Mouse (Mus musculus) c-Kit-positive CD71-positive TER-119-positive erythroid progenitor cells, embryonic 14.5 days (primary cell): Measurements from ENCODE around the gene Ugt1a6a.
"Not testable (repeated sequence)": the region's sequence is repeated elsewhere in the genome, so short reads cannot be mapped to it uniquely, and the experiment has no call there.

Experiments
- DNase-seq: peaks from one replicate; pipeline ENCODE4 v3.0.0-alpha.2; 2013; ENCODE audit warnings: low spot score

Gene Ugt1a6a

GRCm38 (mm10) chr1:88212341-88213045, 77.9 kb downstream of the Ugt1a6a start:
- no peak for DNase-seq

GRCm38 (mm10) chr1:88213061-88213460, 78.5 kb downstream of the Ugt1a6a start:
- no peak for DNase-seq

GRCm38 (mm10) chr1:88213766-88214461, 79.3 kb downstream of the Ugt1a6a start:
- no peak for DNase-seq

- DNase-seq: no peak
These were observed 79.9 kb downstream of the Ugt1a6a start for GRCm38 (mm10) chr1:88214462-88214952.

DNA sequence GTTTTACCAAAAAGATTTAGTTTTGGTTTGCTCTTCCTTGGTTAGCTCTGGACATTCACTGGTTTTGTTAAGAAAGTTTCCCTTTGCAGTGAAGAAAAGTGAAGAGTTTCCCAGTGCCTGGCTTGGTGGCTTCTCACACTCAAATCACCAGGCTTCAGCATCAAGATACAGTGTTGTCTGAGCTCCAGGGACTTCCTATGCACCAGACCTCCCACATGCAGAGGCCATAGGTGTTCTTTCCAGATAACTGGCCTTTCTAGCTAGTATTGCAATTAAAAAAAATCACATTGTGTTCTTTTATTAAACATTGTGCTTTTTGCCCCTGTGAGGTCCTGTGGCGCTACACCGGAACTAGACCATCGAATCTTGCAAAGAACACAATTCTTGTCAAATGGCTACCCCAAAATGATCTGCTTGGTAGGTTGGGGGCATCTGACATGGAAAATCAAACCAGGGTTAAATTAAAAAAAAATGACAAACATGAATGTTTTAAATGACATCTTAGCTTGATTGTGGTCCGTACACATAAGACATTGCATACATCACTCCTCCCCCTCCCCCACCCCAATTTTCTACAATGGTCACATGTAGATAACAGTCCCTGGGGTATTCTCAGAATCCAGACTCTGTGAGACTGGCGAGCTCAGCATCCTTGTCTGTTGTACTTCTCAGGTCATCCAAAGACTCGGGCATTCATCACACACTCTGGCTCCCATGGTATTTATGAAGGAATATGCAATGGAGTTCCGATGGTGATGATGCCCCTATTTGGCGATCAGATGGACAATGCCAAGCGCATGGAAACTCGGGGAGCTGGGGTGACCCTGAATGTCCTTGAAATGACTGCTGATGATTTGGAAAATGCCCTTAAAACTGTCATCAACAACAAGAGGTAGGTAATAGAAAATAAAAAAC, 81.1 kb downstream of the Ugt1a6a start:
- no peak for DNase-seq

DNA sequence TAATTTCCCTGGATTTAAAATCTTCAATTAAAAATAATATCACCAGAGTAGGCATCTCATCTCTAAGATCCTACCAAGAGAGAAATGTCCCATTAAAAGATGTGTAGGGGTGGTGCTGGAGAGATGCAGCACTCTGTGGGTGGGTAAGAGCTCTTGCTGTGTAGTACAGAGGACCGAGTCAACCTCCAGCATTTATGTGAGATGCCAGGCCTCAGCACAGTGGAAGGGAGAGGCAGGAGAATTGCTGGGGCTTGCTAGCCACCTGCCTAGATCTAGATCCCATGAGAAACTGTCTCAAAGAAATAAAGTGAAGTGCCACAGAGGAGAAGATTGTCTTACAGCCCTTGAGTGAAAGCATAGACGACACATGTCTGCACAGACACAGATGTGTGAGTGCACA, 81.9 kb downstream of the Ugt1a6a start:
- no peak for DNase-seq

- DNase-seq: no peak
These were observed 82.5 kb downstream of the Ugt1a6a start for GRCm38 (mm10) chr1:88217144-88217543.

- DNase-seq: no peak
These were observed 83.0 kb downstream of the Ugt1a6a start for GRCm38 (mm10) chr1:88217576-88217975.

GRCm38 (mm10) chr1:88218051-88218450, 83.4 kb downstream of the Ugt1a6a start:
- no peak for DNase-seq

DNA sequence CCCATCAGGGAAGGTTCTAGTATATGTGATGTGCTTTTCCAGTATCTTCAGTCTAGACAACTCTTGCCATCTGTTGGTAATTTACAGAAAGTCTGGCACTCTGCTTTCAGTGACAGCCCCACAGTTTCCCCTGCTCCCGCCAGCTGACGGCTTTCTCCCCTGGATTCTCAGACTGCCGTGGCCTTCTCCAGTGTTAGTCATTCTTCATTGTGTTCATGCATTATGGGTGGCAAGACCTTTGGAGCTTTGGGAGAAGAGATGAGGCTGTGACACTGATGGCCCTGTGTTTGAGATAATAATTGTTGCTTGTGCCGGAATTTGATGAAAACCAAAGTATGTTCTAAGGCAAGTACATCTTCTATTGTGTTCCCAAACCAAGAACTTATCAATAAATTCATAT, 84.0 kb downstream of the Ugt1a6a start:
- DNase-seq: no peak

DNA sequence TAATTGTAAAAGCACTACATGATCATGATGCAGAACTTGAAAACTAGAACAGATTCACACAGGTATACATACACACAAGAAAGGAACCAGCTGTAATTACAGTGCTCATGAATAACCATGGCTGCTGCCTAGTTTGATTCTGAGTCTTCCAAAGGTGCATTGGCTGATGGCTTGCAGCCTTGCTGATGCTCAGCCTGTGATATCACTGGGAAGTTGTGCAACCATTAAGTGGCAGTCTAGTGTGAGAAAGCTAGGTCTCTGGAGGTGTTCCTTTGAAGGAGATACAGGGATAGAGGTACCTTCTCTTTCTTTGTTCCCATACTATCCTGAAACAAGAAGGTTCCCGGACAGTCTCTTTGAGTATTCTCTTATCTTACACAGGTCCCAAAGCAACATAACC, 84.4 kb downstream of the Ugt1a6a start:
- no peak for DNase-seq

GRCm38 (mm10) chr1:88220336-88220735, 85.7 kb downstream of the Ugt1a6a start:
- no peak for DNase-seq

GRCm38 (mm10) chr1:88222216-88222615, 87.6 kb downstream of the Ugt1a6a start:
- no peak for DNase-seq

GRCm38 (mm10) chr1:88223011-88223515, 88.5 kb downstream of the Ugt1a6a start:
- not testable (repeated sequence) for DNase-seq

DNA sequence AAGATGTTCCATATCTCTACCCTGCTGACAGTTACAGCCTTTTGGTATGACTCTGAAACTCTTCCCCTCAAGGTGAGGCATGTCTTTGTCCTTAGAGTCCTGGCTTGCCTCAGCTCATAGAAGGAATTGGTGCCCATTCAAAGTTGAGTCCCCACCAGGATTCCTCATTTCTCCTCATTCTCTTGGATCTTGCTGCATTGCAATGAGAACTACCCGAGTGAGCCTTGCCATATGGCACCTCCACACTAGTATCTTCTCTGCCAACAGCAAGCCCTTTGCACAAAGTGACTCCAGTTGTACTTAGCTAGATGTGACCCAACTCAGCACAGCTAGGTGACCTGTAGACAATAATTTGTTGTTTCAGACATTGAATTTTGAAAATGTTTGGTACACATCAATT, 89.0 kb downstream of the Ugt1a6a start:
- DNase-seq: no peak

GRCm38 (mm10) chr1:88224029-88224776, 89.6 kb downstream of the Ugt1a6a start:
- DNase-seq: no peak

DNA sequence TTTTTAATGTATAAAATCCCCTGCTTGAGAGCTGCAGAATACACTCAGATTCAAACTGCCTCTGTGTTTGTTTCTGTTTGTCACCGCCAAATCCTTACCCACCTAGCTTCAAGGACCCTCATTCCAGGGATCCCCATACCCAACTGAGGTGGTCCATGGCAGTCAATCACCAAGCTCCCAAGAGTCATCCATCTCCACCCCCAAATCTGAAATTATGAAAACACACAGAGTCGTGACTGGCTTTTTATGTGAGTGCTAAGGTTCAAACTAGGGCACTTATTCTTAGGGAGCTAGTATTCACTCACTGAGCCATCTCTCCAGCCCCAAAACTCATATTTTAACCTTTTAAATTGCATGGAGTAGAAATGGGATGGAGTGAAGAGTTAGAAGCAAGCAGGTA, 90.7 kb downstream of the Ugt1a6a start:
- DNase-seq: not testable (repeated sequence)

- no peak for DNase-seq
These were observed 91.1 kb downstream of the Ugt1a6a start for GRCm38 (mm10) chr1:88225741-88226140.

GRCm38 (mm10) chr1:88226670-88227379, 92.2 kb downstream of the Ugt1a6a start, which contains the start of gene Mroh2a:
Gene Mroh2a (plus strand): TSS chr1:88226986.
- DNase-seq: no peak

DNA sequence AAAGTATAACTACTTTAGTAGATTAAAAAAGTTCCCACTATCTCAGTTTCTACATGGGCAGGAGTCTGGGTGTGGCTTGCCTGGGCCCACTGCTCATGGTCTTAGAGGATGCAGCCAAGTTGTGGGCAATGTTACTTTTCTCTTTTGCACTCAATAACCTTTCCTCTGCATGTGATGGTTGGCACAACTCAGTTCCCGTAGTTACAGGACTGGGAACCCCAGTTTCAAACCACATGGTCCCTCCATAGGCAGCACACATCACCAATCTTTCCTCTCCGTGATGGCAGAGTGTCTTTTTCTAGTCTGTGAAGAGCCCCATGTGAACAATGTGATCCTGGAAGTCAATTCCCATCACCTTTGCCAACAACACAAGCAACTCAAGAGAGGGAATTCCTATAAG, 92.9 kb downstream of the Ugt1a6a start:
- no peak for DNase-seq

GRCm38 (mm10) chr1:88228121-88228520, 93.5 kb downstream of the Ugt1a6a start:
- no peak for DNase-seq
